In the genomic region with DNA sequence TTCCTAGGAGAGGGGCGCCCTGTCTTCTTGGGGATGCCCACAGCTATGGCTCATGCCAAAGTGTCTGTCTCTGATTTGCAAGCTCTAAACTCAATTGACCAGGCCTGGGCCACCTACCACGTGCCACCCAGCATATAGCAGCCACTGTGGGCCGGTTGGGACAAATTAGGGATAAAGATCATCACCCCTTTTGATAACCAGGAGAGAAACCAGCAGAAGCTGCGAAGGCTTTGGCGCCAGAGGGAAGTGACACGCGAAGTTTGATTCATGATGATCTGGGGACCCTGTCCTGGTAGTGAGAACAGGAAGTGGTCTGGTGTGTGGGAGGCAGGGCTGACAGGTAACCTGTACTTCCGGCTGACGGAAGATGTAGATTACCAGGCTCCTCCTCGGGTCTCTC, we compare ENCODE assay signal across 7 mouse cellular contexts. TPM values are rescaled to one million over a fixed set of nuclear protein-coding genes. Genes with fewer than 3 reads are reported as not detected.
DNase-seq lines count a peak whose midpoint lies in the region; ATAC-seq and TF ChIP-seq lines count a peak whose summit lies in the region.

No protein-coding gene starts in this region.

- peaks cover 41% of the 10 kb centered on the region for H3K27me3 ChIP-seq in E14TG2a.4 (ENCODE audit: insufficient read depth, low read length)
- peaks cover 13% of the 10 kb centered on the region for H3K27me3 ChIP-seq in intestine, embryonic 15.5 days (replicated peaks)
- H3K27me3 ChIP-seq in midbrain, embryonic 16.5 days (ENCODE audit: control insufficient read depth, insufficient read depth, low read depth, low read length) = peaks cover 26% of the 10 kb centered on the region

- no peak for DNase-seq in right cerebral cortex, postnatal 14 days
- no peak for DNase-seq in adrenal gland, adult 8-10 months
- no peak for DNase-seq in ovary, adult 18-20 months (ENCODE audit: low spot score)

- 33% methylated on average over 10 of the region's 10 CpGs for WGBS in intestine, embryonic 15.5 days
- 52% methylated on average over 10 of the region's 10 CpGs for WGBS in midbrain, embryonic 16.5 days

- H3K4me1 ChIP-seq in E14TG2a.4 (replicated peaks; ENCODE audit: low read depth, low read length) = peaks cover 27% of the 10 kb centered on the region
- no peaks in the 10 kb centered on the region; the same call in 1 of the 2 replicates for H3K4me1 ChIP-seq in brown adipose tissue, adult 24 weeks (ENCODE audit: control insufficient read depth, insufficient read depth, insufficient read length, low read length)
- peaks cover 21% of the 10 kb centered on the region; the same call in 1 of the 2 replicates for H3K4me1 ChIP-seq in intestine, embryonic 15.5 days (replicated peaks)
- H3K4me1 ChIP-seq in midbrain, embryonic 16.5 days (ENCODE audit: control insufficient read depth, insufficient read depth, low read length) = peaks cover 22% of the 10 kb centered on the region

- H3K27ac ChIP-seq in brown adipose tissue, adult 24 weeks (replicated peaks; ENCODE audit: low read depth, low read length) = no peak overlapping the region
- no peak overlapping the region for H3K27ac ChIP-seq in intestine, embryonic 15.5 days
- H3K27ac ChIP-seq in midbrain, embryonic 16.5 days (ENCODE audit: low read length) = no peak overlapping the region

- no peaks in the 10 kb centered on the region for H3K9me3 ChIP-seq in E14TG2a.4 (ENCODE audit: low read length)
- no peaks in the 10 kb centered on the region for H3K9me3 ChIP-seq in intestine, embryonic 15.5 days
- H3K9me3 ChIP-seq in midbrain, embryonic 16.5 days (replicated peaks; ENCODE audit: control insufficient read depth, low read length, poor library complexity, severe bottlenecking) = no peaks in the 10 kb centered on the region

- peak; percentile 46 for ATAC-seq in intestine, embryonic 15.5 days
- no peak for ATAC-seq in midbrain, embryonic 16.5 days

- peak overlapping the region; percentile 86 for H3K4me3 ChIP-seq in E14TG2a.4 (replicated peaks; ENCODE audit: low read length)
- peak overlapping the region; percentile 21 for H3K4me3 ChIP-seq in brown adipose tissue, adult 24 weeks (ENCODE audit: insufficient read depth, low read depth, low read length)
- peak overlapping the region; percentile 51; the same call in 1 of the 2 replicates for H3K4me3 ChIP-seq in intestine, embryonic 15.5 days (replicated peaks)
- H3K4me3 ChIP-seq in midbrain, embryonic 16.5 days (ENCODE audit: low read depth, low read length) = peak overlapping the region; percentile 31; the same call in 1 of the 2 replicates

- no peak overlapping the region for H3K9ac ChIP-seq in intestine, embryonic 15.5 days
- no peak overlapping the region for H3K9ac ChIP-seq in midbrain, embryonic 16.5 days (ENCODE audit: low read depth, low read length)

- H3K36me3 ChIP-seq in E14TG2a.4 (ENCODE audit: insufficient read depth, low read length) = no peaks in the 10 kb centered on the region
- H3K36me3 ChIP-seq in intestine, embryonic 15.5 days = no peaks in the 10 kb centered on the region
- H3K36me3 ChIP-seq in midbrain, embryonic 16.5 days (ENCODE audit: control insufficient read depth, insufficient read depth, low read length) = no peaks in the 10 kb centered on the region

- peak overlapping the region; percentile 68 for H3K4me2 ChIP-seq in intestine, embryonic 15.5 days (replicated peaks)
- peak overlapping the region; percentile 60 for H3K4me2 ChIP-seq in midbrain, embryonic 16.5 days (ENCODE audit: low read length)

- TF ChIP-seq CTCF in E14TG2a.4 (conservative IDR thresholded peaks at IDR 0.05; ENCODE audit: low read length) = no peak

RNA-seq across cellular contexts. Expression of gene Nfatc2, which starts 10.9 kb away (rescaled TPM):
- polyA plus RNA-seq in brown adipose tissue, adult 24 weeks (2012; ENCODE audit: insufficient read depth, insufficient read length, missing spikeins) = 0.91 and 1.3 TPM in 2 replicates
- polyA plus RNA-seq in intestine, embryonic 15.5 days (2015; fragmentation: Nextera tagmentation; extraction: Ambion mirVana) = 1.8 and 2.4 TPM in 2 replicates
- 3.8 and 4.5 TPM in 2 replicates for polyA plus RNA-seq in midbrain, embryonic 16.5 days (2015; fragmentation: Nextera tagmentation; extraction: Ambion mirVana)
- 10 to 100 TPM in 1 of 4 experiments, 1 to 10 TPM in 3; 3.4 to 11.0 (median 6.3) TPM for total RNA-seq in adrenal gland, adult 8-10 months (2022)

Comparison
In these comparisons a context has a peak if more than half of its experiments do, and no peak if none do; other contexts are left out.
1. H3K4me3 ChIP-seq: peak in every context shown above with its lines; median percentile 86 in E14TG2a.4; 51 in intestine, embryonic 15.5 days; 31 in midbrain, embryonic 16.5 days; 21 in brown adipose tissue, adult 24 weeks.